Mouse (Mus musculus): Measurements from ENCODE around the gene Klra9. TPM values are rescaled to one million over a fixed set of nuclear protein-coding genes. Genes with fewer than 3 reads are reported as not detected.
"Not testable (repeated sequence)": the region's sequence is repeated elsewhere in the genome, so short reads cannot be mapped to it uniquely, and the experiment has no call there.

The Klra9 gene
- not detected in 2 replicates for polyA plus RNA-seq (2014; fragmentation: Nextera tagmentation; extraction: Ambion mirVana)

GRCm38 (mm10) chr6:130193012-130193411 is at the start of gene Klra9:
Klra9 (minus strand) TSS chr6:130193112.
- H3K9me3 ChIP-seq (ENCODE audit: control insufficient read depth, low read length); DNase-seq (ENCODE audit: low spot score); H3K4me3 ChIP-seq (ENCODE audit: low read depth, low read length); H3K27ac ChIP-seq (ENCODE audit: low read depth, low read length); ATAC-seq (replicated peaks; ENCODE audit: low FRiP score); H3K4me1 ChIP-seq (replicated peaks; ENCODE audit: control insufficient read depth, insufficient read depth, low read length); H3K27me3 ChIP-seq (replicated peaks; ENCODE audit: control insufficient read depth, insufficient read depth, low read length); H3K9ac ChIP-seq (ENCODE audit: low read depth, low read length); H3K4me2 ChIP-seq; H3K36me3 ChIP-seq (ENCODE audit: control insufficient read depth, insufficient read depth, low read length): not testable (repeated sequence)
- WGBS = 53% methylated on average over 3 of the region's 3 CpGs

- Histone ChIP-seq H3K27ac (ENCODE audit: low read depth, low read length) (no peak overlapping the region), H3K9ac (ENCODE audit: low read depth, low read length) (no peak overlapping the region), H3K4me3 (ENCODE audit: low read depth, low read length) (no peak overlapping the region), H3K27me3 (replicated peaks; ENCODE audit: control insufficient read depth, insufficient read depth, low read length) (no peaks in the 10 kb centered on the region), H3K36me3 (ENCODE audit: control insufficient read depth, insufficient read depth, low read length) (no peaks in the 10 kb centered on the region), H3K9me3 (ENCODE audit: control insufficient read depth, low read length) (no peaks in the 10 kb centered on the region), H3K4me1 (replicated peaks; ENCODE audit: control insufficient read depth, insufficient read depth, low read length) (no peaks in the 10 kb centered on the region), H3K4me2 (no peak overlapping the region)
- WGBS = 64% methylated on average over 2 of the region's 2 CpGs
- ATAC-seq (replicated peaks; ENCODE audit: low FRiP score) (no peak), DNase-seq (ENCODE audit: low spot score) (no peak)
Measured at GRCm38 (mm10) chr6:130237536-130237935, 44.6 kb upstream of the Klra9 start.

- no peak for ATAC-seq (replicated peaks; ENCODE audit: low FRiP score)
- no peak for DNase-seq (ENCODE audit: low spot score)
Measured at GRCm38 (mm10) chr6:130236635-130237034, 43.7 kb upstream of the Klra9 start.

GRCm38 (mm10) chr6:130233222-130233621 is 40.3 kb upstream of the Klra9 start, which contains the start of gene Klra7:
Klra7 (minus strand) TSS chr6:130233322.
- Histone ChIP-seq H3K4me1 (replicated peaks; ENCODE audit: control insufficient read depth, insufficient read depth, low read length) (no peaks in the 10 kb centered on the region), H3K36me3 (ENCODE audit: control insufficient read depth, insufficient read depth, low read length) (no peaks in the 10 kb centered on the region), H3K27ac (ENCODE audit: low read depth, low read length) (no peak within 1 kb of the TSS), H3K9ac (ENCODE audit: low read depth, low read length) (no peak within 1 kb of the TSS), H3K4me3 (ENCODE audit: low read depth, low read length) (no peak within 1 kb of the TSS), H3K27me3 (replicated peaks; ENCODE audit: control insufficient read depth, insufficient read depth, low read length) (no peaks in the 10 kb centered on the region), H3K9me3 (ENCODE audit: control insufficient read depth, low read length) (no peaks in the 10 kb centered on the region), H3K4me2 (no peak within 1 kb of the TSS)
- no peak for DNase-seq (ENCODE audit: low spot score)
- ATAC-seq (replicated peaks; ENCODE audit: low FRiP score) = no peak

More at GRCm38 (mm10) chr6:130236635-130237034, 43.7 kb upstream of the Klra9 start:
- Histone ChIP-seq H3K9ac (ENCODE audit: low read depth, low read length) (no peak overlapping the region), H3K9me3 (ENCODE audit: control insufficient read depth, low read length) (no peaks in the 10 kb centered on the region), H3K36me3 (ENCODE audit: control insufficient read depth, insufficient read depth, low read length) (no peaks in the 10 kb centered on the region), H3K4me3 (ENCODE audit: low read depth, low read length) (no peak overlapping the region), H3K4me1 (replicated peaks; ENCODE audit: control insufficient read depth, insufficient read depth, low read length) (no peaks in the 10 kb centered on the region), H3K4me2 (no peak overlapping the region), H3K27ac (ENCODE audit: low read depth, low read length) (no peak overlapping the region), H3K27me3 (replicated peaks; ENCODE audit: control insufficient read depth, insufficient read depth, low read length) (no peaks in the 10 kb centered on the region)
- 39% methylated on average over 1 of the region's 1 CpGs for WGBS

- H3K27ac ChIP-seq (ENCODE audit: low read depth, low read length); H3K36me3 ChIP-seq (ENCODE audit: control insufficient read depth, insufficient read depth, low read length); ATAC-seq (replicated peaks; ENCODE audit: low FRiP score); H3K4me3 ChIP-seq (ENCODE audit: low read depth, low read length); H3K9ac ChIP-seq (ENCODE audit: low read depth, low read length); H3K4me1 ChIP-seq (replicated peaks; ENCODE audit: control insufficient read depth, insufficient read depth, low read length); H3K9me3 ChIP-seq (ENCODE audit: control insufficient read depth, low read length); H3K4me2 ChIP-seq; DNase-seq (ENCODE audit: low spot score); H3K27me3 ChIP-seq (replicated peaks; ENCODE audit: control insufficient read depth, insufficient read depth, low read length): not testable (repeated sequence)
- 59% methylated on average over 1 of the region's 1 CpGs for WGBS
Measured at GRCm38 (mm10) chr6:130197453-130197852, 4.5 kb upstream of the Klra9 start.

- not testable (repeated sequence) for H3K4me1 ChIP-seq (replicated peaks; ENCODE audit: control insufficient read depth, insufficient read depth, low read length); H3K27me3 ChIP-seq (replicated peaks; ENCODE audit: control insufficient read depth, insufficient read depth, low read length); H3K36me3 ChIP-seq (ENCODE audit: control insufficient read depth, insufficient read depth, low read length); DNase-seq (ENCODE audit: low spot score); H3K9me3 ChIP-seq (ENCODE audit: control insufficient read depth, low read length); H3K27ac ChIP-seq (ENCODE audit: low read depth, low read length); ATAC-seq (replicated peaks; ENCODE audit: low FRiP score); H3K4me3 ChIP-seq (ENCODE audit: low read depth, low read length); H3K9ac ChIP-seq (ENCODE audit: low read depth, low read length); H3K4me2 ChIP-seq
- 60% methylated on average over 4 of the region's 4 CpGs for WGBS
Measured at GRCm38 (mm10) chr6:130129798-130130197, 63.1 kb downstream of the Klra9 start, which contains the start of gene Klra8. Klra8 (minus strand) TSS chr6:130129898.

Other genes with a start within 250 kb of the Klra9 start
- gene Klra6, start 166.2 kb downstream of the Klra9 start, polyA plus RNA-seq (2014; fragmentation: Nextera tagmentation; extraction: Ambion mirVana) = not detected in 2 replicates
- not detected in 2 replicates for gene Klra4, start 125.8 kb downstream of the Klra9 start, polyA plus RNA-seq (2014; fragmentation: Nextera tagmentation; extraction: Ambion mirVana)
- gene Klra8, start 63.2 kb downstream of the Klra9 start, polyA plus RNA-seq (2014; fragmentation: Nextera tagmentation; extraction: Ambion mirVana) = not detected in 2 replicates
- gene Klra7, start 40.2 kb upstream of the Klra9 start, polyA plus RNA-seq (2014; fragmentation: Nextera tagmentation; extraction: Ambion mirVana) = not detected in 2 replicates
- gene Klra10, start 88.8 kb upstream of the Klra9 start, polyA plus RNA-seq (2014; fragmentation: Nextera tagmentation; extraction: Ambion mirVana) = not detected in 2 replicates
- gene Klra3, start 144.5 kb upstream of the Klra9 start, polyA plus RNA-seq (2014; fragmentation: Nextera tagmentation; extraction: Ambion mirVana) = not detected in 2 replicates
- gene Klra1, start 193.8 kb upstream of the Klra9 start, polyA plus RNA-seq (2014; fragmentation: Nextera tagmentation; extraction: Ambion mirVana) = not detected in 2 replicates

Measured in liver, embryonic 11.5 days (tissue).